Comparison of ENCODE assay signal across 17 mouse cellular contexts in genomic region chr4:149527621-149528354, GRCm38 (mm10). TPM values are rescaled to one million over a fixed set of nuclear protein-coding genes. Genes with fewer than 3 reads are reported as not detected.
A peak's percentile ranks its signal among the peaks of the same experiment; 100 is the strongest.
DNase-seq lines count a peak whose midpoint lies in the region; ATAC-seq and TF ChIP-seq lines count a peak whose summit lies in the region.
"Had no signal": no experiment of that assay in that cellular context is flagged by ENCODE, and none has a peak within 500 bp of the region (broad histone marks: within the 10 kb centered on the region; RNA-seq: fewer than 3 reads in every experiment).

No protein-coding gene starts in this region.

- H3K4me1 ChIP-seq in heart, embryonic 11.5 days (ENCODE audit: control insufficient read depth, insufficient read depth, low read length) = peaks cover 28% of the 10 kb centered on the region
- H3K4me1 ChIP-seq in lung, postnatal 0 days (ENCODE audit: insufficient read depth, low read depth, low read length) = 0 out of 2 replicates have a peak, but pooled peaks cover 6% of the 10 kb centered on the region
- peaks cover 78% of the 10 kb centered on the region for H3K4me1 ChIP-seq in heart, embryonic 12.5 days (replicated peaks)
- peaks cover 8% of the 10 kb centered on the region; the same call in 1 of the 2 replicates for H3K4me1 ChIP-seq in stomach, embryonic 14.5 days (ENCODE audit: control insufficient read depth, insufficient read depth, low read length)

- TF ChIP-seq EP300 in lung, postnatal 0 days (IDR thresholded peaks at IDR 0.05) = no peak

- H3K27me3 ChIP-seq in heart, embryonic 11.5 days (ENCODE audit: control insufficient read depth, insufficient read depth, low read length) = no peaks in the 10 kb centered on the region
- no peaks in the 10 kb centered on the region for H3K27me3 ChIP-seq in lung, postnatal 0 days (replicated peaks; ENCODE audit: insufficient read depth, low read length)
- H3K27me3 ChIP-seq in heart, embryonic 12.5 days (replicated peaks) = no peaks in the 10 kb centered on the region
- H3K27me3 ChIP-seq in stomach, embryonic 14.5 days (ENCODE audit: control insufficient read depth, insufficient read depth, low read length) = no peaks in the 10 kb centered on the region

- DNase-seq in heart, adult 11 months = peak; percentile 98
- DNase-seq in lung, postnatal 0 days (ENCODE audit: low spot score) = no peak
- no peak for DNase-seq in lung, postnatal 25 days (ENCODE audit: low spot score)
- DNase-seq in cerebellum, postnatal 10 days = no peak
- DNase-seq in gastrocnemius, postnatal 25 days = no peak
- DNase-seq: adrenal gland, postnatal 25 days; cerebellum, adult 11 months; retina, postnatal 1 day had no signal

- no peak for TF ChIP-seq CTCF in lung, postnatal 0 days (IDR thresholded peaks at IDR 0.05)

- no peaks in the 10 kb centered on the region for H3K9me3 ChIP-seq in heart, embryonic 11.5 days (replicated peaks; ENCODE audit: control insufficient read depth, low read length)
- H3K9me3 ChIP-seq in lung, postnatal 0 days (ENCODE audit: low read length) = no peaks in the 10 kb centered on the region
- H3K9me3 ChIP-seq in heart, embryonic 12.5 days (replicated peaks) = no peaks in the 10 kb centered on the region
- no peaks in the 10 kb centered on the region for H3K9me3 ChIP-seq in stomach, embryonic 14.5 days (ENCODE audit: control insufficient read depth, low read depth, low read length)
- H3K9me3 ChIP-seq: megakaryocyte, embryonic 14.5 days had no signal

- H3K4me2 ChIP-seq in heart, embryonic 11.5 days = no peak overlapping the region
- H3K4me2 ChIP-seq in lung, postnatal 0 days (replicated peaks; ENCODE audit: low read depth, low read length) = no peak overlapping the region
- H3K4me2 ChIP-seq in heart, embryonic 12.5 days = no peak overlapping the region
- H3K4me2 ChIP-seq in stomach, embryonic 14.5 days (replicated peaks; ENCODE audit: low read depth, low read length) = no peak overlapping the region
- H3K4me2 ChIP-seq: hindbrain, embryonic 14.5 days had no signal

- H3K36me3 ChIP-seq in heart, embryonic 11.5 days (ENCODE audit: control insufficient read depth, insufficient read depth, low read length) = no peaks in the 10 kb centered on the region
- no peaks in the 10 kb centered on the region for H3K36me3 ChIP-seq in lung, postnatal 0 days (ENCODE audit: insufficient read depth, low read length)
- H3K36me3 ChIP-seq in heart, embryonic 12.5 days = peaks cover 4% of the 10 kb centered on the region; the same call in 1 of the 2 replicates
- no peaks in the 10 kb centered on the region for H3K36me3 ChIP-seq in stomach, embryonic 14.5 days (ENCODE audit: control insufficient read depth, insufficient read depth, low read length)

- WGBS in heart, embryonic 11.5 days (ENCODE audit: insufficient replicate concordance) = 63% methylated on average over 15 of the region's 15 CpGs
- WGBS in lung, postnatal 0 days = 59% methylated on average over 15 of the region's 15 CpGs
- 62% methylated on average over 15 of the region's 15 CpGs for WGBS in heart, embryonic 12.5 days
- 73% methylated on average over 15 of the region's 15 CpGs for WGBS in stomach, embryonic 14.5 days

- H3K4me3 ChIP-seq in heart, embryonic 11.5 days (ENCODE audit: low read depth, low read length) = no peak overlapping the region
- H3K4me3 ChIP-seq in lung, postnatal 0 days (ENCODE audit: low read depth, low read length) = no peak overlapping the region
- H3K4me3 ChIP-seq in heart, embryonic 12.5 days = no peak overlapping the region
- no peak overlapping the region for H3K4me3 ChIP-seq in stomach, embryonic 14.5 days (ENCODE audit: low read depth, low read length)
- H3K4me3 ChIP-seq: layer of hippocampus, adult 2 months; megakaryocyte, embryonic 14.5 days had no signal

- no peak overlapping the region for H3K27ac ChIP-seq in heart, embryonic 11.5 days (ENCODE audit: low read depth, low read length)
- H3K27ac ChIP-seq in lung, postnatal 0 days (ENCODE audit: low read length) = no peak overlapping the region
- H3K27ac ChIP-seq in heart, embryonic 12.5 days (ENCODE audit: poor library complexity, severe bottlenecking) = no peak overlapping the region
- H3K27ac ChIP-seq in stomach, embryonic 14.5 days (ENCODE audit: low read length) = peak overlapping the region; percentile 27; the same call in 1 of the 2 replicates
- H3K27ac ChIP-seq: hindbrain, embryonic 14.5 days; layer of hippocampus, adult 2 months had no signal

- no peak for ATAC-seq in heart, embryonic 11.5 days (replicated peaks; ENCODE audit: insufficient number of reproducible peaks, low FRiP score, low TSS enrichment)
- ATAC-seq in lung, postnatal 0 days = peak; percentile 26; the same call in 1 of the 2 replicates
- ATAC-seq in heart, embryonic 12.5 days (ENCODE audit: insufficient number of reproducible peaks, low FRiP score) = peak; percentile 24; the same call in 1 of the 2 replicates
- no peak for ATAC-seq in stomach, embryonic 14.5 days (ENCODE audit: insufficient number of reproducible peaks, insufficient read depth, low FRiP score, low read depth)
- ATAC-seq: forebrain, embryonic 16.5 days had no signal

- H3K9ac ChIP-seq in heart, embryonic 11.5 days (ENCODE audit: low read depth, low read length) = no peak overlapping the region
- no peak overlapping the region for H3K9ac ChIP-seq in lung, postnatal 0 days (replicated peaks; ENCODE audit: low read depth)
- peak overlapping the region; percentile 39; the same call in 1 of the 2 replicates for H3K9ac ChIP-seq in heart, embryonic 12.5 days
- no peak overlapping the region for H3K9ac ChIP-seq in stomach, embryonic 14.5 days (replicated peaks; ENCODE audit: low read depth, low read length)
- H3K9ac ChIP-seq: hindbrain, embryonic 14.5 days had no signal

RNA-seq across cellular contexts. Expression of gene Ctnnbip1, which starts 9.8 kb away (rescaled TPM):
- 36.3 and 36.8 TPM in 2 replicates for polyA plus RNA-seq in heart, embryonic 11.5 days (2014; fragmentation: Nextera tagmentation; extraction: Ambion mirVana)
- 38.4 and 40.1 TPM in 2 replicates for polyA plus RNA-seq in lung, postnatal 0 days (2015; fragmentation: Nextera tagmentation; extraction: Ambion mirVana)
- polyA plus RNA-seq in heart, embryonic 12.5 days (2016; fragmentation: Nextera tagmentation; extraction: Ambion mirVana) = 38.5 and 39.3 TPM in 2 replicates
- polyA plus RNA-seq in stomach, embryonic 14.5 days (2014; fragmentation: Nextera tagmentation; extraction: Ambion mirVana) = 57.7 and 57.8 TPM in 2 replicates
- total RNA-seq in gastrocnemius, postnatal 25 days (2021) = 10 to 100 TPM; 24.7 to 29.6 TPM

RNA-seq across cellular contexts. Expression of gene Lzic, which starts 42.8 kb away (rescaled TPM):
- polyA plus RNA-seq in heart, embryonic 11.5 days (2014; fragmentation: Nextera tagmentation; extraction: Ambion mirVana) = 36.7 and 43.9 TPM in 2 replicates
- polyA plus RNA-seq in lung, postnatal 0 days (2015; fragmentation: Nextera tagmentation; extraction: Ambion mirVana) = 19.8 and 23.0 TPM in 2 replicates
- 32.1 and 40.9 TPM in 2 replicates for polyA plus RNA-seq in heart, embryonic 12.5 days (2016; fragmentation: Nextera tagmentation; extraction: Ambion mirVana)
- 45.9 and 49.3 TPM in 2 replicates for polyA plus RNA-seq in stomach, embryonic 14.5 days (2014; fragmentation: Nextera tagmentation; extraction: Ambion mirVana)
- 10 to 100 TPM; 12.5 to 13.0 TPM for total RNA-seq in gastrocnemius, postnatal 25 days (2021)

RNA-seq across cellular contexts. Expression of gene Nmnat1, which starts 42.8 kb away (rescaled TPM):
- polyA plus RNA-seq in heart, embryonic 11.5 days (2014; fragmentation: Nextera tagmentation; extraction: Ambion mirVana) = 16.2 and 17.0 TPM in 2 replicates
- polyA plus RNA-seq in lung, postnatal 0 days (2015; fragmentation: Nextera tagmentation; extraction: Ambion mirVana) = 6.3 TPM in 2 replicates
- 12.0 and 14.0 TPM in 2 replicates for polyA plus RNA-seq in heart, embryonic 12.5 days (2016; fragmentation: Nextera tagmentation; extraction: Ambion mirVana)
- 11.5 and 15.1 TPM in 2 replicates for polyA plus RNA-seq in stomach, embryonic 14.5 days (2014; fragmentation: Nextera tagmentation; extraction: Ambion mirVana)
- total RNA-seq in gastrocnemius, postnatal 25 days (2021) = 10 to 100 TPM; 22.8 to 23.4 TPM

RNA-seq across cellular contexts. Expression of gene Tmem274, which starts 50.6 kb away (rescaled TPM):
- polyA plus RNA-seq in heart, embryonic 11.5 days (2014; fragmentation: Nextera tagmentation; extraction: Ambion mirVana) = not detected in 2 replicates
- polyA plus RNA-seq in lung, postnatal 0 days (2015; fragmentation: Nextera tagmentation; extraction: Ambion mirVana) = not detected in 2 replicates
- 0.29 and 0.33 TPM in 2 replicates for polyA plus RNA-seq in heart, embryonic 12.5 days (2016; fragmentation: Nextera tagmentation; extraction: Ambion mirVana)
- polyA plus RNA-seq in stomach, embryonic 14.5 days (2014; fragmentation: Nextera tagmentation; extraction: Ambion mirVana) = not detected in 2 replicates
- total RNA-seq in gastrocnemius, postnatal 25 days (2021) = not detected
- total RNA-seq: adrenal gland, postnatal 25 days; layer of hippocampus, adult 2 months had no signal
- polyA plus RNA-seq: embryonic facial prominence, embryonic 11.5 days; forebrain, embryonic 16.5 days; hindbrain, embryonic 14.5 days; limb, embryonic 14.5 days had no signal

RNA-seq across cellular contexts. Expression of gene Clstn1, which starts 58.5 kb away (rescaled TPM):
- 12.3 and 18.1 TPM in 2 replicates for polyA plus RNA-seq in heart, embryonic 11.5 days (2014; fragmentation: Nextera tagmentation; extraction: Ambion mirVana)
- polyA plus RNA-seq in lung, postnatal 0 days (2015; fragmentation: Nextera tagmentation; extraction: Ambion mirVana) = 43.6 and 48.7 TPM in 2 replicates
- 38.3 and 38.9 TPM in 2 replicates for polyA plus RNA-seq in heart, embryonic 12.5 days (2016; fragmentation: Nextera tagmentation; extraction: Ambion mirVana)
- 22.9 and 24.6 TPM in 2 replicates for polyA plus RNA-seq in stomach, embryonic 14.5 days (2014; fragmentation: Nextera tagmentation; extraction: Ambion mirVana)
- 10 to 100 TPM; 29.0 to 29.1 TPM for total RNA-seq in gastrocnemius, postnatal 25 days (2021)

Comparison
In these comparisons a context has a peak if more than half of its experiments do, and no peak if none do; other contexts are left out.
1. ATAC-seq: peak in lung, postnatal 0 days (single experiment) and heart, embryonic 12.5 days (single experiment); none in heart, embryonic 11.5 days (single experiment) and stomach, embryonic 14.5 days (single experiment).